Mouse (Mus musculus) Patski (cell line): ENCODE measurements at regions not wholly inside any gene's neighbourhood (a gene's known extent, or its start where the extent isn't known, plus 50 kb on each side); places are given as distances from the start of the nearest gene placed in this dataset.

Source experiments
- ATAC-seq: fragments of 100-300 bp; one replicate; pipeline ENCODE4 v1.8.0; 2021
- CTCF ChIA-PET: fragments of 350-600 bp; sonication (Branson Sonifier 250); formaldehyde crosslinking; loops from one replicate; lab custom pipeline; 2022; ENCODE audit warnings: inconsistent platforms; lab: Charles Lee
- POLR2A ChIA-PET: fragments of 350-600 bp; sonication (Branson Sonifier 250); formaldehyde crosslinking; loops from one replicate; lab custom pipeline; 2022; ENCODE audit warnings: antibody characterized with exemption, inconsistent platforms; lab: Charles Lee
- DNase-seq: peaks from one replicate; pipeline ENCODE4 v3.0.0-alpha.2; 2011; ENCODE audit warnings: low read depth, low spot score
- H3K27me3 ChIP-seq: fragments of 371-371 bp; one replicate; pipeline ENCODE4 v1.5.1; 2021
- CTCF ChIP-seq: fragments of 100-300 bp; IDR thresholded peaks from one replicate; pipeline ENCODE4 v1.5.1; 2021
- in situ Hi-C: fragments of 300-500 bp; cut with MboI; formaldehyde crosslinking; loops from 3 replicates; pipeline ENCODE4 v1.11.1; 2018; ENCODE audit warnings: low pct_unique_long_range_greater_than_20kb, mixed read lengths

GRCm38 (mm10) chr2:12759931-12760330, 163.9 kb upstream of the Pter start:
- ChIA-PET CTCF (no interaction called here), POLR2A (interaction anchor here (0.7 kb wide), 1 partner anchor 383 kb away, joined by 3 read pairs; no protein-coding TSS in a partner anchor)
- ATAC-seq (no peak), DNase-seq (no peak)
- TF ChIP-seq CTCF = no peak
- in situ Hi-C loops = no loop called here
- no peaks in the 10 kb centered on the region for H3K27me3 ChIP-seq

GRCm38 (mm10) chr2:12761461-12761860, 162.4 kb upstream of the Pter start:
- TF ChIP-seq CTCF = no peak
- POLR2A ChIA-PET = interaction anchor here (0.7 kb wide), 1 partner anchor 1288 kb away, joined by 5 read pairs; no protein-coding TSS in a partner anchor
- no peak for DNase-seq
- in situ Hi-C loops = no loop called here
- CTCF ChIA-PET = no interaction called here
- ATAC-seq = no peak
- H3K27me3 ChIP-seq = no peaks in the 10 kb centered on the region

GRCm38 (mm10) chr2:12764510-12764909, 159.3 kb upstream of the Pter start:
- in situ Hi-C loops = no loop called here
- ChIA-PET CTCF (no interaction called here), POLR2A (no interaction called here)
- no peak for TF ChIP-seq CTCF
- no peak for DNase-seq
- ATAC-seq = no peak
- H3K27me3 ChIP-seq = peaks cover 15% of the 10 kb centered on the region

DNA sequence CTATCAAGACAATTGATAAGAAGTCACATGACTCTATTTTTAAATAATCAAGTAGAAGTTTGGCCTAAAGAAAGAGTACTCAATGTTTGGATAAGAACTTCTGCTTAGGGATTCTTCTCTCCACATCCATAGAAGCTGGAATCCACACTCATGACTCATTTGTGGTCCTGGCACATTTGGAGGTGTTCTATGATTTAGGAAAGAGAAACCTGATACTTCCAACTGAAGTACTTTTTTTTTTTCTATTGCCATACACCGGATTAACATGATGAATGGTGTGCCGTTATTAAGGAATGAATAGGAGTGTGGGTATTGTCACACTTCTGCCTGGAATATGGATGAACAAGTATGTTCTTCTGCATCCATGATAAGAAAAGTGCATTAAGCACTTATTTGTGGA, 158.5 kb upstream of the Pter start:
- no peak for TF ChIP-seq CTCF
- in situ Hi-C loops = no loop called here
- ChIA-PET CTCF (no interaction called here), POLR2A (no interaction called here)
- peaks cover 20% of the 10 kb centered on the region for H3K27me3 ChIP-seq
- ATAC-seq = no peak
- DNase-seq = no peak

DNA sequence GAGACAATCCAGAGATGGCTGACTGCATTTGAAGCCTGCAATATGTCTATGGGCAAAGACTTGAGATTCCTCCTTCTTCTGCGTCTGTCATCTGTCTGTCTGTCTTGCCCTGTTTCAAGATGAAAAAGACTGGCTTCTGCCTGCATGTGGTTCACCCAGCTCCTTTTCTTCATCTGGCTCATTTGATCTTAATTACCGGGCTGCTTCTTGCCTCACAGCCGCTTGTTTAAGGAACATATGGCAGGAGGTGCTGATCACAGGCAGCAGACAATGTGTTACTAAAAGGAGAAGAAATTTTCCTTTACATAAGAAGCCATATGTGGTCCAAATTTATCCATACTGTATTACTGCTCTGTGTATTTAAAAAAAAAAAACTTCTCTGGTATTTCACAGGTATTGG, 147.0 kb upstream of the Pter start:
- ChIA-PET CTCF (no interaction called here), POLR2A (no interaction called here)
- TF ChIP-seq CTCF = no peak
- peaks cover 5% of the 10 kb centered on the region for H3K27me3 ChIP-seq
- in situ Hi-C loops = no loop called here
- ATAC-seq = no peak
- DNase-seq = no peak

GRCm38 (mm10) chr2:12777696-12778095, 146.1 kb upstream of the Pter start:
- in situ Hi-C loops = no loop called here
- H3K27me3 ChIP-seq = peaks cover 5% of the 10 kb centered on the region
- DNase-seq (no peak), ATAC-seq (no peak)
- ChIA-PET CTCF (no interaction called here), POLR2A (no interaction called here)
- no peak for TF ChIP-seq CTCF

- TF ChIP-seq CTCF = no peak
- ATAC-seq = no peak
- in situ Hi-C loops = no loop called here
These were observed 131.2 kb upstream of the Pter start for GRCm38 (mm10) chr2:12792596-12792995.

DNA sequence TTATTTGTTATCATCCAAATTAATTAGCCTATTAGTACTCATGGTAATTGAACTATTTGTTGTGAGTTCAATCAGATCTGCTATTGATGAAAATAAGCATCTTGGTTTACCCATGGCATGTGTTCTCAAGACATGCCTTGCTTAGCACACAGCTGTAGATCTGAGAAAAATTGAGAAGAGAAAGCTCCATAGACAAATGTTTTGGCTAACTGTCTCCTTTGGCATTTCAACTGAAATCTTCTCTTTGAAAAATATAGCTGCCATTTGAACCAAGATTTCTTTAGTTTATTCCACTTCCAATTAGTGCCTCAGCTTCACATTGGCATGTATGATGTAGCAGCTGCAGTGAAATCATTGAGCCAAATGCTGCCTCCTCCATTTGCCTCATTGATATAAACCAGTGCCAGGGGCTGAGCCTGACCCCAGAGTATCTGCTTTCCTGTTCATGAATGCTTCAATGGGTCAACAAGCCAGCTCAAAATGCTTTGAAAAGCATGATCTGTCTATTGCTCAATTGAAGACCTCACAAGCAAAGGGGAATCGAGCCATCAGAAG, 126.1 kb upstream of the Pter start:
- no peak for TF ChIP-seq CTCF
- ChIA-PET POLR2A (no interaction called here), CTCF (no interaction called here)
- DNase-seq (no peak), ATAC-seq (no peak)
- in situ Hi-C loops = no loop called here
- peaks cover 24% of the 10 kb centered on the region for H3K27me3 ChIP-seq

More at GRCm38 (mm10) chr2:12792596-12792995, 131.2 kb upstream of the Pter start:
- no peak for DNase-seq
- H3K27me3 ChIP-seq = peaks cover 14% of the 10 kb centered on the region
- CTCF ChIA-PET = no interaction called here
- POLR2A ChIA-PET = no interaction called here

- POLR2A ChIA-PET = no interaction called here
- ATAC-seq = no peak
- CTCF ChIA-PET = no interaction called here
- no peak for DNase-seq
- no peak for TF ChIP-seq CTCF
- in situ Hi-C loops = no loop called here
- H3K27me3 ChIP-seq = peaks cover 20% of the 10 kb centered on the region
These were observed 124.5 kb upstream of the Pter start for GRCm38 (mm10) chr2:12799153-12799925.

DNA sequence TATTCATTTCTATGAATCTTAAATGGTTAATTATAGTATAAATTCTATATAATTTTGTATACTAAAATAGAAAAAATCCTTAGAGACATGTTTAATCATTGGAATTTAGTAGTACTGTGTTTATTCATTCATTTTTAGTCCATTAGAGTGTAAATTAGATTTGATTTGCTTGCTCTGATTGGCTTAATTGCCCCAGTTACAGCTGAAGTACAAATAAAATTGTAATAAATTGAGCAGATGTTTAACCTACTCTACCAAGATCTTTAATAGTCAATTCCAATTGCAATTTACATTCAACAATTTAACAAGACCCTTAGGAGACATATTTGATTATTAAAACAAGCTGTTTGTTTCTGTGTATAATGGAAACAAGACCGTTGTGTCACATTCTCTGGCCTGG, 121.2 kb upstream of the Pter start:
- in situ Hi-C loops = no loop called here
- ATAC-seq (no peak), DNase-seq (no peak)
- POLR2A ChIA-PET = no interaction called here
- H3K27me3 ChIP-seq = peaks cover 22% of the 10 kb centered on the region
- CTCF ChIA-PET = no interaction called here
- TF ChIP-seq CTCF = no peak

DNA sequence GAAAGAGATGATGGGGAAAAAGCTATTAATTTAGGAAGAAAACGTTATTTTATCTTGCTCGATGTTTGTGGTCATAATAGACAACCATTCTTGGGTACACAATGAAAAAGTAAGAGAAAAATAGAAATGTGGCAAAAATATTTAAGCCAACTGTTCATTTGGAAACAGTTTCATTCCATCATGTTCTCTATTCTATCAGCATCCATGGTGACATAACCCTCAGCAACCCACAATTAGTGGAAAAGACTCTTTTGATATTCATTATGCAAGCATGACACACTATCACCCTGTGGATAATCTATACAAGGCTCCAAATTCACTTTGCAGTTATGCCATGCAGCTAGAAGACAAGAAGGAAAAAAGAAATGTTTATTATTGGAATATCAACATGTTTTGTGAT, 118.7 kb upstream of the Pter start:
- ChIA-PET POLR2A (no interaction called here), CTCF (no interaction called here)
- TF ChIP-seq CTCF = no peak
- ATAC-seq (no peak), DNase-seq (no peak)
- H3K27me3 ChIP-seq = peaks cover 13% of the 10 kb centered on the region
- in situ Hi-C loops = no loop called here

DNA sequence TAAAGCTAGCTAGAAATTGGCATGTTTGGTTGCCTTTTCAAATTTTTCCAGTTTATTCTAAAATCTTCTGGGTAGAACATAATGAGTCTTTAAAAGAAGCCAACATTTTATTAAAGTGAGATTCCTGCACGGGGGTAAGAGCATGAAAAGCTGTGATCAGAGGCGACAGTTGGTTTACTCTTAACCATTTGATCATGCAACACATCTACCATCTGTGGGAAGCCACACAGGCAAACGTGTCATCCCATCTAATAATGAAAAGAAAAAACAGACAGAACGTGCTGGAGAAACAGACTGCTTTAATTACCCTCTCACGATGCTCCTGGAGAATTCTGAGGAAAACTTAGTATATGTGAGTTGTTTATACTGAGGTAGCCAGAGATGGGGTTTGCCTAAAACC, 115.4 kb upstream of the Pter start:
- peaks cover 13% of the 10 kb centered on the region for H3K27me3 ChIP-seq
- no peak for TF ChIP-seq CTCF
- ChIA-PET CTCF (no interaction called here), POLR2A (no interaction called here)
- ATAC-seq = no peak
- in situ Hi-C loops = no loop called here
- no peak for DNase-seq
